ENCODE assay signal across 28 mouse cellular contexts in genomic region chr11:78770436-78770835, GRCm38 (mm10).
"Had no signal": no experiment of that assay in that cellular context is flagged by ENCODE, and none has a peak within 500 bp of the region (broad histone marks: within the 10 kb centered on the region; RNA-seq: fewer than 3 reads in every experiment).

No protein-coding gene starts in this region.

- H3K9me3 ChIP-seq: embryonic facial prominence, embryonic 10.5 days; embryonic facial prominence, embryonic 12.5 days; embryonic facial prominence, embryonic 13.5 days; embryonic facial prominence, embryonic 15.5 days; forebrain, embryonic 10.5 days; forebrain, embryonic 12.5 days; forebrain, embryonic 13.5 days; forebrain, embryonic 15.5 days had no signal

- H3K4me1 ChIP-seq: embryonic facial prominence, embryonic 12.5 days; embryonic facial prominence, embryonic 13.5 days; embryonic facial prominence, embryonic 15.5 days had no signal

- H3K36me3 ChIP-seq: embryonic facial prominence, embryonic 10.5 days; embryonic facial prominence, embryonic 12.5 days; embryonic facial prominence, embryonic 13.5 days; embryonic facial prominence, embryonic 15.5 days; forebrain, embryonic 10.5 days; forebrain, embryonic 12.5 days; forebrain, embryonic 15.5 days had no signal

- H3K27me3 ChIP-seq: embryonic facial prominence, embryonic 12.5 days; embryonic facial prominence, embryonic 13.5 days; embryonic facial prominence, embryonic 15.5 days; forebrain, embryonic 13.5 days; forebrain, embryonic 15.5 days had no signal

- ATAC-seq: forebrain, embryonic 13.5 days; forebrain, embryonic 14.5 days; forebrain, embryonic 15.5 days; forebrain, embryonic 16.5 days; forebrain, postnatal 0 days had no signal

- H3K9ac ChIP-seq: embryonic facial prominence, embryonic 12.5 days; embryonic facial prominence, embryonic 13.5 days; embryonic facial prominence, embryonic 15.5 days; forebrain, embryonic 12.5 days; forebrain, embryonic 13.5 days; forebrain, embryonic 15.5 days; forebrain, postnatal 0 days had no signal

- H3K27ac ChIP-seq: embryonic facial prominence, embryonic 10.5 days; embryonic facial prominence, embryonic 12.5 days; embryonic facial prominence, embryonic 13.5 days; embryonic facial prominence, embryonic 15.5 days; forebrain, embryonic 10.5 days; forebrain, embryonic 12.5 days; forebrain, embryonic 13.5 days; forebrain, embryonic 15.5 days; gastrocnemius, adult 2 months; heart, adult 2 months had no signal

- DNase-seq: cerebellum, adult 8-10 months; cerebellum, adult 9-10 months; cerebellum, adult 9-11 months; cerebellum, postnatal 10 days; cerebellum, postnatal 14 days; cerebellum, postnatal 25 days; cerebellum, postnatal 36 days; embryo, embryonic 11 days; forebrain, postnatal 0 days; gastrocnemius, adult 2 months; gastrocnemius, postnatal 10 days; gastrocnemius, postnatal 14 days; gastrocnemius, postnatal 25 days; gastrocnemius, postnatal 36 days; heart, adult 11 months; heart, adult 18-20 months; heart, adult 2 months had no signal

- H3K4me3 ChIP-seq: embryonic facial prominence, embryonic 10.5 days; embryonic facial prominence, embryonic 12.5 days; embryonic facial prominence, embryonic 13.5 days; embryonic facial prominence, embryonic 15.5 days; erythroblast, embryonic 14.5 days; forebrain, embryonic 10.5 days; forebrain, embryonic 12.5 days; forebrain, embryonic 13.5 days; forebrain, embryonic 15.5 days; gastrocnemius, adult 2 months; heart, adult 2 months had no signal

- H3K4me2 ChIP-seq: embryonic facial prominence, embryonic 12.5 days; embryonic facial prominence, embryonic 13.5 days; embryonic facial prominence, embryonic 15.5 days; forebrain, embryonic 12.5 days; forebrain, embryonic 13.5 days; forebrain, embryonic 15.5 days had no signal
